Mouse (Mus musculus) ES-E14 (cell line): ENCODE data around the gene Pidd1. TPM values are rescaled to one million over a fixed set of nuclear protein-coding genes. Genes with fewer than 3 reads are reported as not detected.

Experiments used
- DNase-seq: peaks from one replicate; pipeline ENCODE4 v3.0.0-alpha.2; 2013; ENCODE audit warnings: low read depth, low spot score
- H3K27ac ChIP-seq: 2 replicates; pipeline ENCODE4 v1.5.1; 2012; ENCODE audit warnings: low read depth, mild to moderate bottlenecking, low read length, moderate library complexity, mixed read lengths; ENCODE audit not compliant: poor library complexity, insufficient read depth, severe bottlenecking
- H3K36me3 ChIP-seq: 2 replicates; pipeline ENCODE4 v1.6.1; 2012; ENCODE audit warnings: mild to moderate bottlenecking, low read length, moderate library complexity, mixed read lengths; ENCODE audit not compliant: control insufficient read depth, poor library complexity, insufficient read depth, severe bottlenecking
- H3K4me1 ChIP-seq, 2 experiments: fragments of 150-350 bp in 1 of 2; sonication (generic) in 1 of 2; 2 replicates each; pipeline ENCODE4 v1.6.1; 2012; ENCODE audit warnings: low read length in 2 of 2, mild to moderate bottlenecking in 1 of 2, mixed read lengths in 1 of 2; ENCODE audit not compliant: control insufficient read depth in 2 of 2, insufficient read depth in 2 of 2, poor library complexity in 1 of 2
- H3K4me3 ChIP-seq, 2 experiments: fragments of 150-350 bp in 1 of 2; sonication (generic) in 1 of 2; 2 replicates each; pipeline ENCODE4 v1.5.1; 2012; ENCODE audit warnings: low read length in 2 of 2, low read depth in 1 of 2, mild to moderate bottlenecking in 1 of 2, mixed read lengths in 1 of 2; ENCODE audit not compliant: insufficient read depth in 1 of 2, poor library complexity in 1 of 2, severe bottlenecking in 1 of 2
- H3K9ac ChIP-seq: 2 replicates; pipeline ENCODE4 v1.6.1; 2012; ENCODE audit warnings: low read depth, mild to moderate bottlenecking, low read length, mixed read lengths; ENCODE audit not compliant: poor library complexity, insufficient read depth, severe bottlenecking
- H3K9me3 ChIP-seq: fragments of 150-350 bp; sonication (generic); 2 replicates; pipeline ENCODE4 v1.6.1; 2012; ENCODE audit warnings: low read depth, mild to moderate bottlenecking, low read length; ENCODE audit not compliant: control insufficient read depth, insufficient read depth
- CHD2 ChIP-seq: IDR thresholded peaks from 2 replicates; pipeline ENCODE4 v1.6.1; 2014; ENCODE audit warnings: mild to moderate bottlenecking, low read depth, low read length, inconsistent platforms
- HCFC1 ChIP-seq: IDR thresholded peaks from 2 replicates; pipeline ENCODE4 v1.6.1; 2012; ENCODE audit warnings: low read length, inconsistent platforms, borderline replicate concordance; ENCODE audit not compliant: insufficient read depth
- MAFK ChIP-seq: IDR thresholded peaks from 2 replicates; pipeline ENCODE4 v1.6.1; 2014; ENCODE audit warnings: mild to moderate bottlenecking, low read depth, low read length, inconsistent platforms; ENCODE audit not compliant: insufficient read depth
- ZC3H11A ChIP-seq: IDR thresholded peaks from 2 replicates; pipeline ENCODE4 v1.6.1; 2012; ENCODE audit warnings: low read depth, mild to moderate bottlenecking, inconsistent platforms, low read length, borderline replicate concordance
- ZNF384 ChIP-seq: IDR thresholded peaks from 2 replicates; pipeline ENCODE4 v1.6.1; 2012; ENCODE audit warnings: low read depth, low read length, inconsistent platforms
- in situ Hi-C, 2 experiments: fragments of 600-800 bp; cut with MboI; formaldehyde crosslinking; loops; one replicate each; pipeline ENCODE4 v1.15.1; 2025; ENCODE audit warnings: low sequenced_read_pairs in 2 of 2, inconsistent platforms in 1 of 2; ENCODE audit not compliant: unreplicated experiment in 2 of 2
- total RNA-seq: library from RNA; depleted of rRNA; stranded (reverse); fragments of 300-350 nt; gene quantifications from 2 replicates; pipeline ENCODE4 v1.2.3, GENCODE M21; 2012

Gene Pidd1
- total RNA-seq, 1 experiment: 23.4 TPM

DNA sequence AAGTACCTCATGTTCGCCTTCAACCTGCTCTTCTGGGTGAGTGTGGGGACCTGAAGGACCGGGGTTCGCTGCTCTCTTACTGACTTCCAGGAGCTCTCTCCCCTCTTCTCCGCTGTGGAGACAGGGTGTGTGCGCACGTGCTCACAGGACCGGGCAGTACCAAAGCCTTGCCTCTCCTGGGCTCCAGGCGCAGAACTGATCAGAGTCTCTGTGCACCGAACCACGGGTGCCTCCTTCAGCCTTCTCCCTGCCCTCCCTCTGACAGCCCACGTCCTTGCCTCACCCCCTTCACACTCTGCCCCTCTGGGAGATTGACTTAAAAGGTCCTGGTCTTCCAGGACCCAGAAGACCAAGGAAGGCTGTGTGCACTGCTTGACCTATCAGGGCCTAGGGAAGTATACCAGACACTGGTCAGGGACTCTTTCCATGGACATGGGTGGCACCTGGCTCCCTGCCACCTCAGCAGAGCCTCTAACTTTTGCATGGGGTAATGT is 38.8 kb upstream of the Pidd1 start:
- DNase-seq: no peak
- Histone ChIP-seq H3K4me1 (peaks cover 4 to 7% of the 10 kb centered on the region in 2 experiments; a peak in 2 of 4 replicates), H3K4me3 (peak overlapping the region; percentile 82 to 83), H3K9ac (peak overlapping the region; percentile 82), H3K9me3 (no peaks in the 10 kb centered on the region), H3K27ac (no peak overlapping the region), H3K36me3 (peaks cover 6% of the 10 kb centered on the region; the same call in 1 of the 2 replicates)
- in situ Hi-C loops: no loop called here
- TF ChIP-seq MAFK (no peak), HCFC1 (no peak), ZNF384 (no peak), CHD2 (no peak), ZC3H11A (no peak)

DNA sequence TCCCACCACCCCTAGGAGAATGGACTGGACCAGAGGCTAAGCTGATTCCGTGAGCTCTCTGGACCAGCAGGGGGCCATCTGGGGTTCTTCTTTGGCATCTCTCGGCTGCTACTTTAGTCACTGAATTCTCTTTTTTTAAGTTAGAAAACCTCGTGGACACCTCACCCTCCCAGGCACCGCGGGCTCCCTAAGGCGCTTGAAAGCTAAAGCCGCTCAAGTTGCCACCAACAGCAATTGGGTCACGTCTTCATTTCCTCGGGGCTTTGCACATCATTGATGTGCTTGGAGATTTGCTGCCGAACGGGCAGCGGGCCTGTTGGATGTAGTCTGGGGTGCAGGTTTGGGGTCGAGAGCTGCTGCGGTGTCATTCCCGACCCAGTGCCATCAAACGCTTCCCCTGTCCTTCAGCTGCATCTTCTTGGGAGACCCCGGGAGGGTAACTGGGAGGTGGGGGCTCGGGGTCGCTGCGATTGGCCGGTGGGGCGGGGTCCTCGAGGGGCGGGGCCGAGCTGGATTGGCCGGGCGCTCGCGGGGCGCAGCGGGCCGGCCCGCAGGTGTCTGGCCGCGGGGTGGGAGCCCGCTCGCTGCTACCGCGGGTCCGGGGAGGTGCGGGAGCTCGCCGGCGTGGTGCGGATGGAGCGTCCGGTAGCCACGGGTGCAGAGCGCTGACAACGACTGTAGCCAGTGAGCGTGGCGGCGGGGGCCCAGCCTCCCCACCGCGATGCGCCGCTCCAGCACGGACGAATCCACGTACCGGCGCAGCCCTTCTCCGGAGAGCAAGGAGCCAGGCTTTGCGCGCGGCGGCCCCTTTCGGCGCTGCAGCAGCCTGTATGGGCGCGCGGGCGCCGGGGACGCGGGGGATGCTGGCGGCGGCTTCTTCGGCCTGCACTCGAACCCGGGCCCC is 37.9 kb upstream of the Pidd1 start:
- peaks cover 3% of the 10 kb centered on the region; the same call in 1 of the 2 replicates for H3K36me3 ChIP-seq
- H3K4me3 ChIP-seq: peak overlapping the region; percentile 82 to 83
- in situ Hi-C loops: no loop called here
- H3K27ac ChIP-seq: no peak overlapping the region
- TF ChIP-seq CHD2 (no peak), ZNF384 (no peak), ZC3H11A (no peak)
- H3K4me1 ChIP-seq: peaks cover 4 to 9% of the 10 kb centered on the region in 2 experiments; a peak in 2 of 4 replicates
- no peaks in the 10 kb centered on the region for H3K9me3 ChIP-seq
- no peak for DNase-seq
- peak overlapping the region; percentile 82 for H3K9ac ChIP-seq

DNA sequence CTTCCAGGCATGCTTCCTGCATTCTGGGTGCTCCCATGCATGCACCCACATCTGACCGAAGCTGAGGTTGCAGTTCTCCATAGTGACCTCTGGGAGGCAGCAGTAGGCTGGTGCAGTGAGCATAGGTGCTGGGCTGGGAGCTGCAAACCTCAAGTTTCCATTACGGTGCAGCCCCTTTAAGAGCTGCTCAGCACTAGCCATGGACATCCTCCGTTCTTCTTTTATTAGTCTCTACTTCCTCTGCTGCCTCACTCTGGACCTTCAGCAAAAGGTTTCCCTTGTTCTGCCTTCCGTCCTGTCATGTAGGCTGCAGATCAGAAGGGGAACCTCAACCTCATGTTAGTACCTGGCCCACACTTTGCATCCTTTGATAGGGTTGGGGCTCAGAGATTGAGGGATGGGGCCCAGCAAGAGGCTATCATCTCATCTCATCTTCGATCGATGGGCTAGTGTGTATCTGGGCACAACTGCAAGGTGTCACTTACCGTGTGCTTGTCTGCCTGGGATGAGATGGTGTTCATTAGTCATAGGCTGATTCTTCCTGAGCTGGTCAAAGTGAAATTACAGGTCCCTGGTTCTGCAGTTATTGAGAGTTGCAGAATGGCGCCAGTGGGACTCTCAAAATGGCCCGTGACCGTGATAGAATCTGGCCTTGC is 37.1 kb upstream of the Pidd1 start:
- H3K4me1 ChIP-seq: peaks cover 4 to 15% of the 10 kb centered on the region in 2 experiments; a peak in 2 of 4 replicates
- no peaks in the 10 kb centered on the region for H3K9me3 ChIP-seq
- TF ChIP-seq HCFC1 (no peak), MAFK (peak; percentile 34; the same call in 1 of the 2 replicates), CHD2 (no peak), ZC3H11A (peak; percentile 77; the same call in 1 of the 2 replicates), ZNF384 (no peak)
- H3K27ac ChIP-seq: no peak overlapping the region
- no peak overlapping the region for H3K4me3 ChIP-seq
- in situ Hi-C loops: no loop called here
- no peaks in the 10 kb centered on the region; the same call in 1 of the 2 replicates for H3K36me3 ChIP-seq
- no peak for DNase-seq
- H3K9ac ChIP-seq: no peak overlapping the region

DNA sequence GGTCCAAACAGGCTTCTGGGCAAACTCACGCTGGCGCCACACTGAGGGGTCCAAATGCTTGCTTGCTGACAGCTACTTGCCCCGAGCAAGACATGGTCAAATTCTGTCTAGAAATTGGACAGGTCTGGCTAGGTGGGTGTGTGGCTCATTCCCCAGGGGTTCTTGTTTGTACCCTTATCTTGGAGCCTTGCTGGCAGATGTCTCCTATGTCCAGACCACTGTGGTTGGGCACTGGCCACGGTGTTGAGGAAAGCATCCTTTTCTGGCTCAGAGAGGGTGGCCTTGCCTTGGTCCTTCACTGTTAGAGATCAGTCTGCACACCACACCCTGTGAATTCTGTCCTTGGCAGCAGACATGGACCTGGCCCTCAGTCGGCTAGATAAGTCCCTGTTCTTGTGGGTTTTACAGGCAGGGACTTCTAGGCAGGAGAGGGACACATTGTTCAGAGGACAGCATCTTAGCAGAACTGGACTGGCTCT is 34.5 kb upstream of the Pidd1 start:
- DNase-seq: no peak
- TF ChIP-seq MAFK (no peak), HCFC1 (no peak), ZNF384 (no peak), CHD2 (no peak), ZC3H11A (no peak)
- no peaks in the 10 kb centered on the region for H3K9me3 ChIP-seq
- peaks cover 4 to 15% of the 10 kb centered on the region in 2 experiments; a peak in 2 of 4 replicates for H3K4me1 ChIP-seq
- no peaks in the 10 kb centered on the region for H3K36me3 ChIP-seq
- no peak overlapping the region for H3K9ac ChIP-seq
- H3K27ac ChIP-seq: no peak overlapping the region
- in situ Hi-C loops: no loop called here
- no peak overlapping the region for H3K4me3 ChIP-seq
